23 mouse cellular contexts compared by ENCODE assay signal in the genomic region with DNA sequence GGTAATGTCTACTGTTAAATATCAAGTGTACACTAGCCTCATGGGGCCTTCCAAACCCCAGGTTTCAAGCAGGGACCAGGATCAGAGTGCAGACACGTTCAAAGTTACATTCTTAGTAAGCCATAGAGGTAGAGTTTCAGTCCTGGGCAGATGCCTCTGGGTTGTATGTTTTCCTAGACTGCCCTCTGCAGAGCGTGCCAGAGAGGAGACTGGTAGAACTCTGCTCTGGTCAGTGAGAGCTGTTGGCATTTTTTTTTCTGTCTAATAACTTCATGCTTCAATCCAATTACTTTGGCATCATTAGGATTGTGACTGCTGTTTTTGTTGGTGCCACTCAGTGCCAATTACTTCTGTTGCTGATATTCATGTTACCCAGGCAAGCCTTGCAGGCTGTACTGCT.
DNase-seq lines count a peak whose midpoint lies in the region; ATAC-seq and TF ChIP-seq lines count a peak whose summit lies in the region.
"Had no signal": no experiment of that assay in that cellular context is flagged by ENCODE, and none has a peak within 500 bp of the region (broad histone marks: within the 10 kb centered on the region; RNA-seq: fewer than 3 reads in every experiment).

No protein-coding gene starts in this region.

- no peak; the same call in 1 of the 2 replicates for ATAC-seq in forebrain, postnatal 0 days
- ATAC-seq in forebrain, embryonic 15.5 days (replicated peaks), result no peak
- ATAC-seq in heart, postnatal 0 days (ENCODE audit: insufficient read depth, low read depth), result no peak
- no peak for ATAC-seq in heart, embryonic 12.5 days (ENCODE audit: insufficient number of reproducible peaks, low FRiP score)
- ATAC-seq: midbrain, embryonic 13.5 days had no signal

- WGBS in forebrain, postnatal 0 days, result 68% methylated on average over 2 of the region's 2 CpGs
- 53% methylated on average over 2 of the region's 2 CpGs for WGBS in forebrain, embryonic 15.5 days
- WGBS in heart, postnatal 0 days, result 40% methylated on average over 2 of the region's 2 CpGs
- 50% methylated on average over 2 of the region's 2 CpGs for WGBS in heart, embryonic 12.5 days

- H3K36me3 ChIP-seq in forebrain, postnatal 0 days (ENCODE audit: insufficient read depth), result no peaks in the 10 kb centered on the region
- no peaks in the 10 kb centered on the region for H3K36me3 ChIP-seq in forebrain, embryonic 15.5 days
- no peaks in the 10 kb centered on the region for H3K36me3 ChIP-seq in heart, postnatal 0 days (replicated peaks; ENCODE audit: control insufficient read depth, insufficient read depth, low read length)
- no peaks in the 10 kb centered on the region for H3K36me3 ChIP-seq in heart, embryonic 12.5 days
- H3K36me3 ChIP-seq: embryonic facial prominence, embryonic 12.5 days; G1E; hindbrain, embryonic 10.5 days; limb, embryonic 15.5 days; midbrain, embryonic 13.5 days; neural tube, embryonic 12.5 days had no signal

- TF ChIP-seq CTCF in forebrain, postnatal 0 days (IDR thresholded peaks at IDR 0.05; ENCODE audit: low read depth), result peak; percentile 22
- peak; percentile 46 for TF ChIP-seq CTCF in heart, postnatal 0 days (IDR thresholded peaks at IDR 0.05; ENCODE audit: low read depth)
- peak; percentile 59 for TF ChIP-seq CTCF in layer of hippocampus, adult 2 months (conservative IDR thresholded peaks at IDR 0.05)

- no peak overlapping the region for H3K4me2 ChIP-seq in forebrain, postnatal 0 days (ENCODE audit: low read depth)
- no peak overlapping the region for H3K4me2 ChIP-seq in forebrain, embryonic 15.5 days (replicated peaks)
- H3K4me2 ChIP-seq in heart, postnatal 0 days (ENCODE audit: low read depth, low read length), result no peak overlapping the region
- H3K4me2 ChIP-seq in heart, embryonic 12.5 days, result no peak overlapping the region
- H3K4me2 ChIP-seq: embryonic facial prominence, embryonic 12.5 days; limb, embryonic 15.5 days; lung, embryonic 14.5 days; midbrain, embryonic 13.5 days; neural tube, embryonic 12.5 days had no signal

- no peak overlapping the region for H3K9ac ChIP-seq in forebrain, postnatal 0 days
- H3K9ac ChIP-seq in forebrain, embryonic 15.5 days (replicated peaks), result no peak overlapping the region
- H3K9ac ChIP-seq in heart, postnatal 0 days (replicated peaks; ENCODE audit: low read depth, low read length), result no peak overlapping the region
- no peak overlapping the region for H3K9ac ChIP-seq in heart, embryonic 12.5 days
- H3K9ac ChIP-seq: embryonic facial prominence, embryonic 12.5 days; limb, embryonic 15.5 days; liver, embryonic 14.5 days; lung, embryonic 14.5 days; midbrain, embryonic 13.5 days; neural tube, embryonic 12.5 days had no signal

- no peaks in the 10 kb centered on the region for H3K4me1 ChIP-seq in forebrain, postnatal 0 days (ENCODE audit: insufficient read depth)
- H3K4me1 ChIP-seq in forebrain, embryonic 15.5 days, result peaks cover 6% of the 10 kb centered on the region; the same call in 1 of the 2 replicates
- no peaks in the 10 kb centered on the region for H3K4me1 ChIP-seq in heart, postnatal 0 days (ENCODE audit: control insufficient read depth, insufficient read depth)
- H3K4me1 ChIP-seq in heart, embryonic 12.5 days (replicated peaks), result no peaks in the 10 kb centered on the region
- H3K4me1 ChIP-seq: embryonic facial prominence, embryonic 12.5 days had no signal

- no peak for TF ChIP-seq EP300 in heart, postnatal 0 days (IDR thresholded peaks at IDR 0.05; ENCODE audit: low read depth)

- no peak overlapping the region for H3K27ac ChIP-seq in forebrain, postnatal 0 days (ENCODE audit: low read depth, low read length)
- no peak overlapping the region for H3K27ac ChIP-seq in forebrain, embryonic 15.5 days (replicated peaks)
- no peak overlapping the region for H3K27ac ChIP-seq in heart, postnatal 0 days (ENCODE audit: low read depth)
- H3K27ac ChIP-seq in heart, embryonic 12.5 days (ENCODE audit: poor library complexity, severe bottlenecking), result no peak overlapping the region
- no peak overlapping the region for H3K27ac ChIP-seq in layer of hippocampus, adult 2 months
- H3K27ac ChIP-seq: embryonic facial prominence, embryonic 12.5 days; hindbrain, embryonic 10.5 days; limb, embryonic 15.5 days; liver, embryonic 14.5 days; midbrain, embryonic 13.5 days; neural tube, embryonic 12.5 days had no signal

- H3K4me3 ChIP-seq in forebrain, postnatal 0 days (ENCODE audit: low read depth, low read length), result no peak overlapping the region
- no peak overlapping the region for H3K4me3 ChIP-seq in forebrain, embryonic 15.5 days
- no peak overlapping the region for H3K4me3 ChIP-seq in heart, postnatal 0 days (ENCODE audit: low read depth, low read length)
- H3K4me3 ChIP-seq in heart, embryonic 12.5 days, result no peak overlapping the region
- no peak overlapping the region for H3K4me3 ChIP-seq in layer of hippocampus, adult 2 months
- H3K4me3 ChIP-seq: embryonic facial prominence, embryonic 12.5 days; hindbrain, embryonic 10.5 days; limb, embryonic 15.5 days; midbrain, embryonic 13.5 days; neural tube, embryonic 12.5 days had no signal

- DNase-seq in forebrain, postnatal 0 days, result peak; percentile 20
- DNase-seq in heart, postnatal 0 days (ENCODE audit: low spot score), result no peak
- no peak for DNase-seq in layer of hippocampus, adult 2 months (ENCODE audit: low spot score in 2 of 2)
- no peak for DNase-seq in layer of hippocampus, adult 11-12 months (ENCODE audit: low spot score)
- DNase-seq in skeletal muscle tissue, adult 2 months (ENCODE audit: low read depth, low spot score), result peak; percentile 5
- no peak for DNase-seq in spleen, adult 12 weeks (ENCODE audit: low spot score)
- DNase-seq: adrenal gland, adult 8-10 months; B cell, adult 2 months; cerebellum, adult 9-10 months; kidney, adult 18-20 months; lung, embryonic 14.5 days; right cerebral cortex, postnatal 14 days; thymus, postnatal 14 days had no signal

- H3K27me3 ChIP-seq in forebrain, postnatal 0 days (ENCODE audit: insufficient read depth, low read length), result no peaks in the 10 kb centered on the region
- H3K27me3 ChIP-seq in forebrain, embryonic 15.5 days, result no peaks in the 10 kb centered on the region
- H3K27me3 ChIP-seq in heart, postnatal 0 days (ENCODE audit: control insufficient read depth, insufficient read depth, low read length), result no peaks in the 10 kb centered on the region
- H3K27me3 ChIP-seq in heart, embryonic 12.5 days (replicated peaks), result no peaks in the 10 kb centered on the region
- H3K27me3 ChIP-seq: CH12.LX; embryonic facial prominence, embryonic 12.5 days; limb, embryonic 15.5 days; midbrain, embryonic 13.5 days; neural tube, embryonic 12.5 days had no signal

- H3K9me3 ChIP-seq in forebrain, postnatal 0 days (ENCODE audit: low read length), result no peaks in the 10 kb centered on the region
- no peaks in the 10 kb centered on the region for H3K9me3 ChIP-seq in forebrain, embryonic 15.5 days
- no peaks in the 10 kb centered on the region for H3K9me3 ChIP-seq in heart, postnatal 0 days (replicated peaks; ENCODE audit: control insufficient read depth, low read length)
- H3K9me3 ChIP-seq in heart, embryonic 12.5 days (replicated peaks), result no peaks in the 10 kb centered on the region
- H3K9me3 ChIP-seq: embryonic facial prominence, embryonic 12.5 days; hindbrain, embryonic 10.5 days; limb, embryonic 15.5 days; midbrain, embryonic 13.5 days; neural tube, embryonic 12.5 days had no signal

Comparison
In these comparisons a context has a peak if more than half of its experiments do, and no peak if none do; other contexts are left out.
1. DNase-seq: peak in forebrain, postnatal 0 days (single experiment) and skeletal muscle tissue, adult 2 months (single experiment); none in heart, postnatal 0 days (single experiment), layer of hippocampus, adult 2 months (0 of 2), layer of hippocampus, adult 11-12 months (single experiment) and spleen, adult 12 weeks (single experiment).
2. Peak in every context shown above with its lines, with median percentiles within 50 percentile points of each other: CTCF ChIP-seq.